Mouse (Mus musculus): ENCODE measurements around the gene Pkhd1.
"Not testable (repeated sequence)": the region's sequence is repeated elsewhere in the genome, so short reads cannot be mapped to it uniquely, and the experiment has no call there.

Pkhd1 gene

DNA sequence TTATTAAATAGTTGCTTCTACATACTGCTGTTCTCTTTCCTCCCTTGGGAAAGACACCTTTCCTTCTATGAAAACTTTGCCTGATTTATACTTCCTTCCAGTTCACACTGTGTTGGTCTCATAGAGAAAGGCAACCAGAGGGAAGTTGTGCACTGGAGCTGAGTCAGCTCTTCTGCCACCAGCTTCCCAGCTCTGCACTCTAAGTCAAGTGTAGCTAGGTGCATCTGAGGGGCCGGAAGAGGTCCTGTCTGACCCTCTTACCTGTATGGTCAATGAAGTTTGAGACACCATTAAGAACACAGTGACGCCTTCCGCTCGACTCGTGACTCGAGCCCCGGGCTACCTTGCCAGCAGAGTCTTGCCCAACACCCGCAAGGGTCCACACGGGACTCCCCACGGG, 131.8 kb downstream of the Pkhd1 start:
- DNase-seq (ENCODE audit: low spot score) = no peak

DNA sequence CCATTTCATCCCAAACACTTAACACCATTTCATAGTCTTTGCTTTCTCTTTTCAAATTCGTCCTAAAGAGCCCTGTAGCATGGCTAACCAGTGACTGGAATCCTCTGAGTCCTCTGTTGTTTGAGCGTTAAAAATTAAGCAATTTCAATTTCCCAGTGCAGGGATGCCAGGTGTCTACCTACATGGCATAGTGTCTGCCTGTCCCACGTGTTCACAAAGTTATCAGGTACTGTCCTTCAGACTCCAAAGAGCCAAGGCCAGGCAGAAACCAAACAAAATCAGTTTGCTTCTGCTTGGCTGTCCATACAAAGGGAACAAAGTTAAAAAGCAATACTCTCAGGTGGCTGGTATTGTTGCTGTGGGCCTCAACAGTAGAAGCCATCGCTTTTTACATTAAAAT, 136.0 kb downstream of the Pkhd1 start:
- DNase-seq (ENCODE audit: low spot score) = no peak

DNA sequence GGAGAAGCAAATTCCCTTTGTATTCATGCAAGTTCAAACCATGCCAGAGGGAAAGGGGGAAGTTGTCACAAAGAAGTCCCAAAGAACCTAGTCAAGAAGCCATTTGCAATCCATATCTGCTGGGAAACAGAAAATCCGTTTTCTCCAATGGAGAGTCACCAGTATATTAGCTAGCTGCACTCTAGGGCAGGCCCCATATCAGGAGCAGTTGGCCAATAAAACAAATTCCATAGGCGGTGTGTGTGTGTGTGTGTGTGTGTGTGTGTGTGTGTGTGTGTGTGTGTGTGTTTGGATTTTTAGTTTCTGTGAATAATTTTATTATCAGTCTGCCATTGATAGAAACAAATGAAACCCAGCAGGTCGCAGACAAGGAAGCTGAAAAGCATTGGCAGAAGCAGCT, 139.2 kb downstream of the Pkhd1 start:
- no peak for DNase-seq (ENCODE audit: low spot score)

DNA sequence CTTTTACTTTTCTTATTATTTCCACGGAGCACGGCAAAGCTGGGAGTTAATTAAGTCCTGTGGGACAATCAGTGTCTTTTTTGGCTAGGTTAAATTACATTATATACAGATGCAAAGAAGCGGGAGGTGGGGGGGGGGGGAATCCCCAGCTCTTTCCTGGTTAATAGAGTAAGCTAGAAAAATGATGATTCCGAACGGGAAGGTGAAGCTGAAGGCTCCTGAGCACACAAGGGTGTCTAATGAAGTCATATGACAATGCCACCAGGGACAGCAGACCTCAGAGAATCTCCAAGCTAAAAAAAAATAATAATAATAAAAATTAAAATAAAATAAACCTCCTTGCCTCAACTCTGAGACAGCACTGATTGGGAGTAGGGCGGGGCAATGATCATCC, 139.6 kb downstream of the Pkhd1 start:
- DNase-seq (ENCODE audit: low spot score) = no peak

DNA sequence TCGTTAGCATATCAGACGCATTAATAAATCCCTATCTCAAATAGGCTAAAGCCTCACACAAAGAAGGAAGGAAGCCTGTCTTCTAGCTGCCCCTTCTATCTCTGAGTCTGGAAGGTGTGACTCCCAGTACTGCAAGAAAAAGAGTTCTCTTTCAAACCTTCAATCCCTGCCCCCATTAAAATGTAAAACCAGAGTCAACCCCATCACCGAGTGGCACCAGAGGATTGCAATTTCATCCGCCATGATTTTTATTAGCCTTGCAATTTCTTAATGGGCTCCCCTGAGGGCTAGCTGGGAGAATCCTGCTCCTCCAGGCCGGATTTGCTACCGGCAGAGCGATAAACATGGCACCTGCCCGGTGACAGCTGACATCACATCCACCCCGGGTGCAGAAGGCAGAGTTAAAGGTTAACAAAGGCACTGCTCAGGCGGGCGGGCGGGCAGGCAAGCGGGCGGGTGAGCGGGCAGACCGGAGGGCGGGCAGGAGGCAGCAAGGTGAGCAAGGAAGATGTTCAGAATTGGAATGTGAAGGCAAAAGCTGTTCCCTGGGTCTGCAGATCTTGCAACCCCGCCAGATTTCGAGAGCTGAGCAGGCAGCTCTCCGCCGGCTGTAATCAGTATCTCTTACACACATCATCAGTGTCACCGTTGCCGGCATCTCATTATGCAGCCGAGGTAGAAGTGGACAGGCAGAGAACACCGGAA, 140.2 kb downstream of the Pkhd1 start:
- DNase-seq (ENCODE audit: low spot score) = no peak

DNA sequence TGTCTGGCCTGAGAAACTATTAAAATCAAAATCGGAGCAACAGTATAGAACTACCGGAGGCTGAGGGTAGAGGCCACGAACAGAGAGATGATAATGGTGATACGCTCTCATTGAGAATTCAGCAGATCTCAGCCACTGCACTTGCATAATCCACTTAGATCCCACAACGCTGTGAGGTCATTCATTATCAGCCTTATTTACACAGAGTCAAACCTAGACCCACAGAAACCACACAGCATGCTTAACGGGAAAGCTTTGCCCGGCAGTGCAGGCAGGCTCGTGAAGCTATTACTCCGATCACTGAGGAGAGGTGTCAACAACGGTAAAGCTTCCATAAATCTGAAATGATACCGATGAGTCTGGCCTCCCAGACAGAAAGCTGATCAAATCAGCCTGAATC, 147.1 kb downstream of the Pkhd1 start:
- DNase-seq (ENCODE audit: low spot score) = no peak

DNA sequence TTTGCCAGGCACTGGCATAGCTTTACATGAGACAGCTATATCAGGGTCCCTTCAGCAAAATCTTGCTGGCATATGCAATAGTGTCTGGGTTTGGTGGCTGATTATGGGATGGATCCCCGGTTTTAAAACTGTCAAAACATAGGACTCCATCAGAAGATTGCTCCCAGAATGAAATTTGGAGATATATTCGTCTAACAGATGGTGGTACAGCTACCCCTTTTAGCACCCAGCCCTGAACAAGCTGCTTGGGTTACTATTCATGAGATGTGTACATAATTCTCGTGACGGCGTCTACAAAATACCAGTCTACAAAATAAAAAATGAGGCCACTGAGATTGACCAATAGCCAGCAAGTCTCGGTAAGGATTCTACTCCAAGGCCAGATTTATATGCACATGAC, 147.5 kb downstream of the Pkhd1 start:
- no peak for DNase-seq (ENCODE audit: low spot score)

DNA sequence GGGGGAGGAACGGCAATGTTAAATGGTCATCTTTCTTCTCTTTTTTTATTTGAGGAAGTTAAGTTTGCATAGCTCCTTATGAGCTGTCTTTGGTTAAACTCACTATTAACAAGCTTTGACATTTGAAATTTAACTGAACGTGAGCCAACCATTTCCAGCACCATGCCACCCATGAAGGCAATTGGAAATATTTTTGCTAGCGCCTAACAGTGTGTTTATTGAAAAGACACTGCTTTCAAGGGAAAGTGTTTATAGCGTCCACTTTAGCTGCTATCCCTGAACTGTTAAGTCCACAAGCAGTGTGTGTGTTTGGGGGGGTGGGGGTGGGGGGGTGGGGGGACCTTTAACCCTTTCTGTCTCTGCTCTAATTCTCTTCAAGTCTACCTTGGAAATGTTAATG, 151.4 kb downstream of the Pkhd1 start:
- no peak for DNase-seq (ENCODE audit: low spot score)

DNA sequence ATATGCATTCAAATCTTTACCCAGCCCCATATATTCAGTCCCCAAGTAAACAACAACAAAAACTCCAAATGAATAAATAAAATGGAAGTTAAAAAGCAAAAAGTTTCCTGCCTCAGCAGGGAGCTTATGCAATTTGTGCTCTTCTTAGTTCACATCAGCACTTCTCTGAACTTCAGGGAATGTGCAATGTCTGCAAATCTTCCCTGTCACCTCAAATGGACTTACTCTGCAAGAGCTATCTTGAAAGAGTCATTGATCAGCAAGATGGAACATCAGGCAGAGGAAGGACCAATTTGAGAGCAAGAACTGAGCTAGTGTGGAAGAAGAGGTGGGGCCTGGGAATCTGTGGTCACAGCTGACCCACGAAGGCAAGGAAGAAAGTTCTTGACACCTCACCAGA, 163.2 kb downstream of the Pkhd1 start:
- DNase-seq (ENCODE audit: low spot score) = no peak

DNA sequence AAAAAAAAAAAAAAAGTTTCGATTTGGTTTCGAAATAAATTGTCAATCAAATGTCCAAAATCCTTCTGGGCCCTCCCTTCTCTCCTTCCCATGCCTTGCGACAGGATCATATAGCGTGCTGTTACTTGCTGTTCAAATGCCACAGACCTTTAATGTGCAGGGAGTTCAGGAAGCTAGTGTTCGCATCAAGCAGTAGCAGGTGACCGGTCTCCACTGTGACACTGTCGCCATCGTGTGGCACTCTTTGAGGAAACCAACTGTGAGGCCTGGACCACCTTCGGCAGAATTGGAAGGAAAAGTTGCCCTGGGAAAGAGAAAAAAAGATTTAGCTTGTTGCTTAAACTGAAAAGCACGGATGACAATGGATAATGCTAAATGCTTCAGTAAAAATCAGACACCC, 167.8 kb downstream of the Pkhd1 start:
- no peak for DNase-seq (ENCODE audit: low spot score)

DNA sequence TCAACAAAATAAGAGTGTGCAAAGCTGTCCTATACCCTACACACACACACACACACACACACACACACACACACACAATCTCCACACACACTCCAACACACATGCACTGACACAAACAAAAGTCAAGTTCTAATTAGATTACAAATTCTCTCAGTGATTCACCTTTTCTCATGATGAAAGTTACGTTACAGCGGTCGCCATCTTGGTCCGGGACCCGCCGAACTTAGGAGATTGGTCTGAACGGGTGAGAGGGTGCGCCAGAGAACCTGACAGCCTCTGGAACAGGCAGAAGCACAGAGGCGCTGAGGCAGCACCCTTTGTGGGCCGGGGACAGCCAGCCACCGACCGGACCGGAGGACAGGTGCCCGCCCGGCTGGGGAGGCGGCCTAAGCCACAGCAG, 185.8 kb downstream of the Pkhd1 start:
- not testable (repeated sequence) for DNase-seq (ENCODE audit: low spot score)

DNA sequence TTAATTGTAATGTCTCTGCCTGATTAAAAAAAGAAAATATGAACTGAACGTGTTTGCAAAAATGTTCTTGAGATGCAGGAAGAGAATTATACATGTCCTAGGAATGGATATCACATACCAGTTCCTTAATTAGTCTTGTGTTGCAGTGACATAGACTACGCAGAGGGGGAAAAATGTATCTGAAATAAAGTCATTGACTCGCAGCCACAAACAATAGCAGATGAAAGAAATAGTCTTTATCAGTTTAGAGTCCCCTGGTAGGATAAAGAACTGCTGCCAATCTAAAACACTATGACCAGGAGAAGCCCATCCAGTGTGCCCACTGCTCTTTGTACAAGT, 188.8 kb downstream of the Pkhd1 start:
- DNase-seq (ENCODE audit: low spot score) = no peak

DNA sequence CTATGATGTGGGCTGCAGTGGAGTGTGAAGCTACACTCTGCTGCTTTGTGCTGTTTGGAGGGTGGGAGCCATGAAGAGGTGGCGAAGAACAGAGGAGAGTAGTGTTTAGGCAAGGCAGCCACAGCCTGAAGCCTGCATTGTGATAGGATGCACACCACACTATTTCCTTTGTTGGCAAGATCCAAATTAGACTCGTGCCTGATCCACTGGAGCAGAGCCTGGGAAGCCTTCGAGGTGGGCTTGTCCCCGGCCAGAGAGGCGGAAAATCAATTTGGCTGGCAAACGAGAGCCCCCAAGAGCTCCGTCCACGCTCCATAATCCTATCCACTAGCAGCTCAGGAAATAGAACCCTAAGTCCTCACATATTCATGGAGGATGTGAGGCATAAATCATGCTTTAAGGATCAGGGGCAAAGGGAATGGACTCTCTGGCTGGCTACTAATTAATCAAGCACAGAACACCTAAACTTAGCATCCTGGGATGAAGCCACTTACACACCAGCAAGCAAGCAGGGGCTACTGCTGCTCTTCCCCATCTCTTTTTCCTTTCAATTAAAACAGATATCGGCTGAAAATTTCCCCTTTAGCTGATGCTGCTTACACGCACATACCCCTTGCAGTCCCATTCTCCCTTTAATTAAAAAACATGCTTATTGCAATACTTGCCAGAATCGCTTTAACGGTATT, 189.4 kb downstream of the Pkhd1 start:
- no peak for DNase-seq (ENCODE audit: low spot score)

DNA sequence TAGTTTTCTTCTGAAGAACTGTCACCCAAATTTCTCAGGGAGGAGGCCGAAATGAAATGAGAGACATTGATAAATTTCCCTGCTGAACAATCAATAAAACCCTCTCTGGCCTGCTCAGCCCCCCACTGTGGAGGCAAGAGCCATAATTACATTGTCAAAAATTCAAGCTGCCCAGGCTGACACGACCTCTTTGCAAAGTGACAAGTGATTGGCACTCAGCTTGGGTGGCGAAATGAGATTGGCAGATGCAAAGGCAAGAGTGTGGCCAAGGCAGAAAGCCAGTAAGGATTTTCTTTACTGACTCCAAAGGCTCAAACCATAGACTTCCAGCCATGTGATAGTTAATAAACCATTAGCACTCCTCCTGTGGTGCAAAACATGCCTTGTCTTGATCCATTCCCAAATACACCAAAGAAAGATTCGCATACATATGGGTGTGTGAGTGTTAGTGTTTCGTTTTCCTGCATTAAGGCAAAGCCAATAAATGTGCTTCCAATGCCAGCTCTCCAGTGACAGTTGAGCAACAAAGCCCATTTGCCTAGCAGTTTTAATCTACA, 208.4 kb downstream of the Pkhd1 start:
- no peak for DNase-seq (ENCODE audit: low spot score)

DNA sequence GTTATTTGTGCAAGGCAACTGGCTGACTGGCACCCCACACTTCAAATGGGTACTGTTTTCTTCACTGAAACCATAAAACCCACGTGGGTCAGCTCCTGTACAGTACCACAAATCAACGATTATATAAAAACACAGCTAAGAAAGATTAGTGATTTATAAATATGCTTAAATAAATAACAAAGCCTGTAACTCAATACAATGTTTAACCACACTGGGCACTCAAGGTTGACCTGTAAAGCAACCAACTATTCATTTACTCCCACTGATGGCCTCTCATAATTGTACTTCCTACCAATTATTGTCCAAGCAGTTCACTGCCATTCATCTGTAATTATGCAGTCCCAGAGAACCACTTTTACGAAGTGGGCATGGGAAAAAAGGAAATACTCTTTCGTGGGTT, 219.5 kb downstream of the Pkhd1 start:
- DNase-seq (ENCODE audit: low spot score) = no peak

DNA sequence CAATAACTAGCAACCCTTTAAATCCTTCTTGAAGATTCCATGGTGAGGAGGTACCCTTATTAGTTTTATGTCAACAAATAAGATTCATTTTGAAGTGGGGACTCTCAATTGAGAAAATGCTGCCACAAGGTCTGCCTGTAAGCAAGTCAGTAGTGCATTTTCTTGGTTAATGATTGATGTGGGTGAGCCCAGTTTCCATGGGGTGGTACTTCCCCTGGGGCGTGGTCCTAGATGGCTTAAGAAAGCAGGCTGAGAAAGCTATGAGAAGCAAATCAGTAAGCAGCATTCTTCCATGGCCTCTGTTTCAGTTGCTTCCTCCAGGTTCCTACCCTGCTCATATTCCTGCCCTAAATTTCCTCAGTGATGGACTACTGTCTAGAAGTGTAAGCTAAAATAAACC, 253.4 kb downstream of the Pkhd1 start:
- DNase-seq (ENCODE audit: low spot score) = no peak

DNA sequence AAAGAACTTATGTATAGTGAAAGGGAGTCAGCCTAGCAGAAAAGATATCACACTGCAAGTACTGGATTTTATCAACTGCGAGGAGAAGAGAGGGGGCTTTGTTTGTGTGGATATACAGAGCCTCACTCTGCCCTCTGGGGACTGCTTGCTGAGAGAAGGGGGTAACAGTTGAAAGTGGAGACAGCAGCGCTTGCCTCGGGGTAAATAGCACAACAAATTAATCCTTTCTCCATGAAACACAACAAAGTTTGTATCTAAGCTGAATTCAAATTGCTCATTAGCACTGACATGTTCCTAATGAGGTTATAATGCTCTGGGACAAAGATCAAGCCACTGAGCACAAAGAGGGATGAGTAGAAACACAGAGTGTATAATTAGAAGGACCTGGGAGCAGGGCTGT, 273.2 kb downstream of the Pkhd1 start:
- no peak for DNase-seq (ENCODE audit: low spot score)

DNA sequence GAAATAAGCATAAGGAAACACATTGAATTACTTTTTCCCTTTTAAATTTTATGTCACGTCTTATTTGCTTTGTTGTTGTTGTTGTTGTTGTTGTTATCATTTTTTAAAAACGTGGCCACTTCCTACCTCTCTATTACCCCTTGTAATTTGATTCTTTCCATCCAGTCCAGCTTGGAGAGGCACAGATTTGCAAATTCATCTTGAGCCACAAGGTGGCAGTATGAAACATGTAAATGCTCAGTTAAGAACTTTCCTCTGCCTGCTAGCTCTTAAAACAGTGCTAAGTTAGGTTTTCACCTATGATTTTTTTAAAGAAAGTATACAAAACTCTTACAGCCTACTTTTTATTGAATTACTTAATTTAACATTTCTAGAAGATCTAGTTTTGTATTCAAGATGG, 306.4 kb downstream of the Pkhd1 start:
- DNase-seq (ENCODE audit: low spot score) = no peak

DNA sequence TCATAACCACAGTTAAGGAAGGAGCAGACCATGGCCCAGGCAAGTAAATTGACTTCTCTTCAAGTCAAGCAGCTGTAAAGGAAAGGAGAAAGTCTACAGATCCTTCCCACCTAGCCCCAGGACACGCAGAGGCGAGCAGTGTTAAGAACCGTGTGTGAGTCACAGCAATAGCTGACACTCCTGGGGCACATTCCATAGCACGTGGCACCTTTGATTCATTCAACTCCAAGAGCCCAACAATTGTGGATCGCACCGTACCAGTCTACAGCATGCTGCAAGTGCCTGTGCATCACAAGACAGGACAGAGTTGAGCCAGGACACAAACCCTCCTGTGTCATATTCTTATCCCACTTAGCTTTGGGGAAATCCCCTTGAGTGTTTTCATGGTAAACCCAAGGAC, 306.9 kb downstream of the Pkhd1 start:
- no peak for DNase-seq (ENCODE audit: low spot score)

DNA sequence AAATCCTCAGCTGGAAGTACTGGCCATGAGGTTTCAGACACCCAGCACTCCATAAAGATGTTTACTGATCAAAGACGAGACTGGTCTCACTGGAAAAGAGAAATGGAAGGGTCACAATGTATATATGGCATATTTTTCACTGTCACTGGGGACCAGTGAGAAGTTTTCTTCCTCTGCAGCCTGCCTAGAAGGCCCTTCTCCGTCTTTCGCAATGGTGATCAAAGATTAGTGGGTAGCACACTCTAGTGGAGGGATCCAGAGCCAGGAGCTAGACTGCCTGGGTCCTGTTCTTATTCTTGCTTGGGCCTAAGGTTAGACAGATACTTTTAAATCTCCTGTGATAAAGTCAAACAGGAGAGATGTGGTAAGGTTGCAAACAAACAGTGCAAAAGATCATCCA, 311.7 kb downstream of the Pkhd1 start:
- DNase-seq (ENCODE audit: low spot score) = no peak

DNA sequence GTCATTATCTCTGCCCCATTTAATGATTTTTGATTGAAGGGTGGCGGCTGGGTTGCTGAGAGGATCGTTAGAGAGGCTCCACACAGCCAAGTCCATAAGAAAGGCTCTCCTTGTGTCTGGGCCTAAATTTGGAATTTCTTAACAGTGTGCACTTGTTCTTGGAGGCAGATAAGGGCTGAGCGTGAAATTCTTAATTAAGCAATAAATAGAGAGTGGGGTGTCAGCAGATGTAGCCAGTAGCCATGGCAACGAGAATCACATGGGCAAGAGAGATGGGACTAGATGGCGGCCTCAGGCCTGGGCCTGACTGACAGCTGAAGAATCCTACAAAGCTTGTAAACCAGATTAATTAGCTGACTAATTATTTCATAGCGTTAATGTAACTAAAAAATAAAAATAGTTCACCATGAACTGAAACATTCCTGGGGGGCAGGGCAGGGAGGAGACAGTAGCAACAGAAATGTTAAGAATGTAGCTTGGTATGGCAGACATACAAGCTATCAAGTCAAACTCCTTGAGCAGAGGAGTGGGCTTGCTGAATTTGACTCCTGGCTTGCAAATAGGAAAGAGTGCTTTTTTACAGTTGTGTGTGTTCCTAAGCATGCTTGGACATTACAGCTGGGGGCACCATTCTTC, 314.8 kb downstream of the Pkhd1 start:
- no peak for DNase-seq (ENCODE audit: low spot score)

DNA sequence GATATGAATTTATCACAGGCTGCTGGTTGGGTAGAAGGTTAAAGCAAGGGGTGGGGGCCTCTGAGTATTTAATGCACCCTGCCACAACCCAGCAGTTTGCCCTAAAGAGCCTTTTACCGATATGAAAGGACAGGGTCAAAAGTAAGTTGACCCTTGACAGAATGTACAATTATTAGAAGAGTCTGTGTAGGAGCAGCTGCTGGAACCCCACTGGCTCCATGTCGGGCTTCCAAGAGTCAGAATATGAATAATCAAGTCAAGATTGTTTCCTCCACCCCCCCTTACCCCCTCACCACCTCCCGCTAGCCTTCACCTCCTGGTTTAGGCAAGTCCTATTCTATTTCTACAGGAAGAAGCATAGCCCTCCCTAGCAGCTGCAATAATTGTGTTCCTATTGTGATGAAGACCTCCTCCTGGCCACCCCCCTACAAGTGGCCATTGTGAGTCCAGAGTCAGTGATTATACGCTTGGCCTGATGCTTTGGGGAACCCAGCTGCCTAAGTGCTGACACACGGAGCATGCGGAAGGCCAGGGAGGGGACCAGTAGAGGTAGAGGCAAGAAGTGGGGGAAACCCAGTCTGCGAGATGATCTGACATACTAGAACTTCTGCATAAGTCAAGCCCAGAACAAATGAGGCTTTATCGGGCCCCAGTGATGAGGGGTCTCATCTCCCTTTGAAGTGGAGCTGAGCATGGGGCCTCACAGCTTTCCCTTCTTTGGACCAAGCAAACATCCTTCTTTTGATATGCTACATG, 315.5 kb downstream of the Pkhd1 start:
- DNase-seq (ENCODE audit: low spot score) = no peak

DNA sequence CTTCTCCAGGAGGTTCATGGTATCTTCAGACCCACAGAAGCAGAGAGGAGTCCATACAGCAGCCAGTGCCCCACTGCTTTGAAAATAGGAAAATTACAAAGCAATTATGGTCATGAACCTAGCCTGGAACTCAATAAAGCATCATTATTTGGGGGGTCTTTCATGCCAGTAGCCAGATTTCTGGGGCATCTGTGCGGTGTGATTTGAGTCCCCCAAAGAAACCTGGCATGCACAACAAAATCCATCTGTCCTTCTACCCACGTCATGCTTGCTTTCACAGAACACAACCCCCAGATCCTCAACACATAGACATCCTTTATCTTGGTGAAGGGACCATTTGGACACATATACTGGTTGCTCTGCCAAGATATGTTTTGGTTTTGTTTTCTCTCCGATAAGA, 316.2 kb downstream of the Pkhd1 start:
- DNase-seq (ENCODE audit: low spot score) = no peak
